Mouse (Mus musculus) common myeloid progenitor, adult 5-6 weeks (primary cell): ENCODE measurements around the gene Adamts13. TPM values are rescaled to one million over a fixed set of nuclear protein-coding genes. Genes with fewer than 3 reads are reported as not detected.

Experiments
- ATAC-seq: replicated peaks from 2 replicates; pipeline ENCODE4 v1.8.0; 2016; ENCODE audit warnings: low read depth, mild to moderate bottlenecking, moderate TSS enrichment, inconsistent platforms; ENCODE audit not compliant: poor library complexity, severe bottlenecking
- total RNA-seq: library from RNA; stranded (forward); fragments of 200-1000, 187-1606 nt; gene quantifications from 2 replicates; pipeline ENCODE4 v1.2.3, GENCODE M21; 2017

The Adamts13 gene
- not detected in 2 replicates for total RNA-seq

- no peak for ATAC-seq
Observed at GRCm38 (mm10) chr2:26973116-26973515, at the start of gene Adamts13. Gene Adamts13, plus strand, starts transcription at chr2:26973416.

- ATAC-seq = no peak
Observed at GRCm38 (mm10) chr2:26927745-26928476, 45.3 kb upstream of the Adamts13 start.

GRCm38 (mm10) chr2:26930390-26930789, 42.8 kb upstream of the Adamts13 start:
- peak; percentile 45; the same call in 1 of the 2 replicates for ATAC-seq

- ATAC-seq = no peak
Observed at GRCm38 (mm10) chr2:26932473-26933303, 40.5 kb upstream of the Adamts13 start.

- peak; percentile 87 for ATAC-seq
Observed at GRCm38 (mm10) chr2:26933304-26934055, 39.7 kb upstream of the Adamts13 start, which contains the start of the genes Surf4 and Stkld1. Gene Surf4, minus strand, starts transcription at chr2:26933928. Gene Stkld1, plus strand, starts transcription at chr2:26934047.

GRCm38 (mm10) chr2:26935286-26935685, 37.9 kb upstream of the Adamts13 start:
- no peak for ATAC-seq

- no peak; the same call in 1 of the 2 replicates for ATAC-seq
Observed at GRCm38 (mm10) chr2:26936425-26936824, 36.8 kb upstream of the Adamts13 start.

- ATAC-seq = peak; percentile 74
Observed at GRCm38 (mm10) chr2:26941539-26941938, 31.7 kb upstream of the Adamts13 start.

- no peak for ATAC-seq
Observed at GRCm38 (mm10) chr2:26943253-26943652, 30.0 kb upstream of the Adamts13 start.

- ATAC-seq = no peak
Observed at GRCm38 (mm10) chr2:26950411-26950810, 22.8 kb upstream of the Adamts13 start.

- ATAC-seq = no peak
Observed at GRCm38 (mm10) chr2:26951346-26951905, 21.8 kb upstream of the Adamts13 start.

- no peak for ATAC-seq
Observed at GRCm38 (mm10) chr2:26952193-26952592, 21.0 kb upstream of the Adamts13 start.

GRCm38 (mm10) chr2:26952866-26953265, 20.4 kb upstream of the Adamts13 start:
- no peak for ATAC-seq

GRCm38 (mm10) chr2:26954735-26955395, 18.4 kb upstream of the Adamts13 start:
- no peak for ATAC-seq

- ATAC-seq = no peak
Observed at GRCm38 (mm10) chr2:26956811-26957487, 16.3 kb upstream of the Adamts13 start.

- no peak for ATAC-seq
Observed at GRCm38 (mm10) chr2:26957488-26957859, 15.7 kb upstream of the Adamts13 start.

- ATAC-seq = no peak
Observed at GRCm38 (mm10) chr2:26960756-26961155, 12.5 kb upstream of the Adamts13 start.

- peak; percentile 92 for ATAC-seq
Observed at GRCm38 (mm10) chr2:26963923-26964723, 9.1 kb upstream of the Adamts13 start, which contains the start of gene Rexo4. Gene Rexo4, minus strand, starts transcription at chr2:26964386.
